ENCODE assay signal across 9 mouse cellular contexts in genomic region chr1:24134792-24135191, GRCm38 (mm10). TPM values are rescaled to one million over a fixed set of nuclear protein-coding genes. Genes with fewer than 3 reads are reported as not detected.
DNase-seq lines count a peak whose midpoint lies in the region; ATAC-seq and TF ChIP-seq lines count a peak whose summit lies in the region.
"Had no signal": no experiment of that assay in that cellular context is flagged by ENCODE, and none has a peak within 500 bp of the region (broad histone marks: within the 10 kb centered on the region; RNA-seq: fewer than 3 reads in every experiment).

No protein-coding gene starts in this region.

- H3K4me2 ChIP-seq in kidney, postnatal 0 days (ENCODE audit: low read length): no peak overlapping the region
- H3K4me2 ChIP-seq in forebrain, embryonic 12.5 days: no peak overlapping the region
- no peak overlapping the region for H3K4me2 ChIP-seq in midbrain, embryonic 12.5 days (replicated peaks)
- H3K4me2 ChIP-seq: embryonic facial prominence, embryonic 15.5 days had no signal

- H3K27me3 ChIP-seq in kidney, postnatal 0 days (ENCODE audit: insufficient read depth, low read length): no peaks in the 10 kb centered on the region
- peaks cover 3% of the 10 kb centered on the region; the same call in 1 of the 2 replicates for H3K27me3 ChIP-seq in forebrain, embryonic 12.5 days
- no peaks in the 10 kb centered on the region for H3K27me3 ChIP-seq in midbrain, embryonic 12.5 days
- H3K27me3 ChIP-seq: embryonic facial prominence, embryonic 15.5 days had no signal

- H3K9ac ChIP-seq in kidney, postnatal 0 days (ENCODE audit: low read depth, low read length): no peak overlapping the region
- H3K9ac ChIP-seq in forebrain, embryonic 12.5 days: no peak overlapping the region
- no peak overlapping the region for H3K9ac ChIP-seq in midbrain, embryonic 12.5 days (replicated peaks)
- H3K9ac ChIP-seq: embryonic facial prominence, embryonic 15.5 days had no signal

- H3K4me3 ChIP-seq in kidney, postnatal 0 days (replicated peaks; ENCODE audit: low read depth, low read length): no peak overlapping the region
- no peak overlapping the region for H3K4me3 ChIP-seq in forebrain, embryonic 12.5 days (replicated peaks)
- H3K4me3 ChIP-seq in midbrain, embryonic 12.5 days: no peak overlapping the region
- H3K4me3 ChIP-seq: embryonic facial prominence, embryonic 15.5 days had no signal

- no peak overlapping the region for H3K27ac ChIP-seq in kidney, postnatal 0 days
- no peak overlapping the region for H3K27ac ChIP-seq in forebrain, embryonic 12.5 days
- H3K27ac ChIP-seq in midbrain, embryonic 12.5 days (replicated peaks): no peak overlapping the region
- H3K27ac ChIP-seq: embryonic facial prominence, embryonic 15.5 days had no signal

- DNase-seq in kidney, postnatal 0 days (ENCODE audit: low spot score): peak; percentile 86
- no peak for DNase-seq in kidney, postnatal 10 days
- DNase-seq in NIH3T3 (ENCODE audit: low read depth): peak; percentile 66
- DNase-seq in left cerebral cortex, adult 18-20 months (ENCODE audit: low spot score in 2 of 2): no peak
- DNase-seq in layer of hippocampus, adult 8-10 months (ENCODE audit: low spot score in 2 of 2): no peak
- DNase-seq in spleen, postnatal 36 days (ENCODE audit: low spot score in 2 of 2): no peak

- no peaks in the 10 kb centered on the region for H3K36me3 ChIP-seq in kidney, postnatal 0 days (ENCODE audit: insufficient read depth, low read length)
- no peaks in the 10 kb centered on the region for H3K36me3 ChIP-seq in forebrain, embryonic 12.5 days (replicated peaks)
- H3K36me3 ChIP-seq in midbrain, embryonic 12.5 days: no peaks in the 10 kb centered on the region
- H3K36me3 ChIP-seq: embryonic facial prominence, embryonic 15.5 days had no signal

- no peaks in the 10 kb centered on the region for H3K4me1 ChIP-seq in kidney, postnatal 0 days (replicated peaks; ENCODE audit: insufficient read depth, low read length)
- H3K4me1 ChIP-seq in forebrain, embryonic 12.5 days: 0 out of 2 replicates have a peak, but pooled peaks cover 3% of the 10 kb centered on the region
- peaks cover 3% of the 10 kb centered on the region; the same call in 1 of the 2 replicates for H3K4me1 ChIP-seq in midbrain, embryonic 12.5 days
- H3K4me1 ChIP-seq: embryonic facial prominence, embryonic 15.5 days had no signal

- WGBS in kidney, postnatal 0 days: 0% methylated on average over 1 of the region's 1 CpGs
- WGBS in forebrain, embryonic 12.5 days: 0% methylated on average over 1 of the region's 1 CpGs
- 12% methylated on average over 1 of the region's 1 CpGs for WGBS in midbrain, embryonic 12.5 days

- no peak; the same call in 1 of the 2 replicates for ATAC-seq in kidney, postnatal 0 days (replicated peaks; ENCODE audit: low FRiP score, low read depth)
- peak; percentile 78 for ATAC-seq in forebrain, embryonic 12.5 days (ENCODE audit: low FRiP score)
- peak; percentile 64 for ATAC-seq in midbrain, embryonic 12.5 days (ENCODE audit: low FRiP score, low read depth)

- no peaks in the 10 kb centered on the region for H3K9me3 ChIP-seq in kidney, postnatal 0 days (replicated peaks; ENCODE audit: low read length)
- no peaks in the 10 kb centered on the region for H3K9me3 ChIP-seq in forebrain, embryonic 12.5 days
- no peaks in the 10 kb centered on the region for H3K9me3 ChIP-seq in midbrain, embryonic 12.5 days
- H3K9me3 ChIP-seq: embryonic facial prominence, embryonic 15.5 days had no signal

- peak; percentile 78 for TF ChIP-seq CTCF in kidney, postnatal 0 days (IDR thresholded peaks at IDR 0.05; ENCODE audit: low read depth)

RNA-seq across cellular contexts. Expression of gene Fam135a, which starts 34.7 kb away (rescaled TPM):
- polyA plus RNA-seq in kidney, postnatal 0 days (2015; fragmentation: Nextera tagmentation; extraction: Ambion mirVana): 21.8 and 22.5 TPM in 2 replicates
- 39.0 and 43.9 TPM in 2 replicates for polyA plus RNA-seq in forebrain, embryonic 12.5 days (2016; fragmentation: Nextera tagmentation; extraction: Ambion mirVana)
- 49.4 and 51.1 TPM in 2 replicates for polyA plus RNA-seq in midbrain, embryonic 12.5 days (2016; fragmentation: Nextera tagmentation; extraction: Ambion mirVana)
- 10 to 100 TPM; 25.8 to 28.4 TPM for total RNA-seq in left cerebral cortex, adult 18-20 months (2021)
- total RNA-seq in layer of hippocampus, adult 8-10 months (2022): 10 to 100 TPM; 27.1 to 31.8 (median 29.4) TPM

RNA-seq across cellular contexts. Expression of gene Col9a1, which starts 42.6 kb away (rescaled TPM):
- 5.5 and 6.3 TPM in 2 replicates for polyA plus RNA-seq in kidney, postnatal 0 days (2015; fragmentation: Nextera tagmentation; extraction: Ambion mirVana)
- 8.4 and 13.8 TPM in 2 replicates for polyA plus RNA-seq in forebrain, embryonic 12.5 days (2016; fragmentation: Nextera tagmentation; extraction: Ambion mirVana)
- 10.8 and 23.4 TPM in 2 replicates for polyA plus RNA-seq in midbrain, embryonic 12.5 days (2016; fragmentation: Nextera tagmentation; extraction: Ambion mirVana)
- total RNA-seq in left cerebral cortex, adult 18-20 months (2021): under 1 TPM; 0.56 to 0.60 TPM
- total RNA-seq in layer of hippocampus, adult 8-10 months (2022): under 1 TPM; 0.27 to 0.98 (median 0.51) TPM

Comparison
In these comparisons a context has a peak if more than half of its experiments do, and no peak if none do; other contexts are left out.
1. DNase-seq: peak in kidney, postnatal 0 days (single experiment) and NIH3T3 (single experiment); none in kidney, postnatal 10 days (single experiment), left cerebral cortex, adult 18-20 months (0 of 2), layer of hippocampus, adult 8-10 months (0 of 2) and spleen, postnatal 36 days (0 of 2).